Mouse (Mus musculus) cerebellum, postnatal 4 days (tissue): ENCODE measurements around the gene Akr1c21.
"Not testable (repeated sequence)": the region's sequence is repeated elsewhere in the genome, so short reads cannot be mapped to it uniquely, and the experiment has no call there.

ENCODE experiments used
- DNase-seq, 2 experiments: peaks; one replicate each; pipeline ENCODE4 v3.0.0; 2022; ENCODE audit warnings: low spot score in 2 of 2, mixed read lengths in 1 of 2

The Akr1c21 gene

GRCm38 (mm10) chr13:4573871-4574270, at the start of gene Akr1c21:
Gene Akr1c21 (plus strand): TSS chr13:4574075.
- DNase-seq: no peak

GRCm38 (mm10) chr13:4559143-4559542, 14.7 kb upstream of the Akr1c21 start:
- no peak for DNase-seq

- DNase-seq: no peak
Observed at GRCm38 (mm10) chr13:4560500-4560899, 13.4 kb upstream of the Akr1c21 start.

GRCm38 (mm10) chr13:4565996-4566395, 7.9 kb upstream of the Akr1c21 start:
- no peak for DNase-seq

- no peak for DNase-seq
Observed at GRCm38 (mm10) chr13:4576921-4577320, 3.0 kb downstream of the Akr1c21 start.

- DNase-seq: not testable (repeated sequence)
Observed at GRCm38 (mm10) chr13:4603431-4603830, 29.6 kb downstream of the Akr1c21 start.

GRCm38 (mm10) chr13:4606821-4607220, 32.9 kb downstream of the Akr1c21 start:
- no peak for DNase-seq

GRCm38 (mm10) chr13:4608530-4608929, 34.7 kb downstream of the Akr1c21 start:
- no peak for DNase-seq

- peak; percentile 54 to 81 for DNase-seq
Observed at GRCm38 (mm10) chr13:4608961-4609409, 35.1 kb downstream of the Akr1c21 start, which contains the start of gene Akr1e1. Gene Akr1e1 (minus strand): TSS chr13:4609174.

GRCm38 (mm10) chr13:4610902-4611301, 37.0 kb downstream of the Akr1c21 start:
- DNase-seq: no peak
